Mouse (Mus musculus): ENCODE results near the gene Eif1ad.

Eif1ad gene

DNA sequence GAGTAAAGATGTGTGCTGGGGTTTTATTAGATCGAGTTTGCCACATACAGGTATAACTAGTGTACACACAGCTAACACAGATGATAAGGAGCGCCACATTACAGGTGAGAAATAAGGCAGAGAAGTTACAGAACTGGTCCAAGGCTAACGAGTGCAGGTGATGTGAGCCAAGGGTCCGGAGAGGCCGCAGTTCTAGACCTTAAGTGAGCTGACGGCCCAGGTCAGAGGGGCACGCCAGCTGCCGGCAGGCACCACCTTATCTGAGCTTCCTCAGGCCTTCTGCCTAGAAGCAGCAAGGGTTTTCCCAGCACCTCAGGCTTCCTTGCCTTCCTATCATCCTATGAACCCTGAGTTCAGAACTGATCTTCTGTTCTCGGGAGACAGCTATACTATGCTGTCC is 53.1 kb downstream of the Eif1ad start:
- DNase-seq (ENCODE audit: low spot score): no peak

DNA sequence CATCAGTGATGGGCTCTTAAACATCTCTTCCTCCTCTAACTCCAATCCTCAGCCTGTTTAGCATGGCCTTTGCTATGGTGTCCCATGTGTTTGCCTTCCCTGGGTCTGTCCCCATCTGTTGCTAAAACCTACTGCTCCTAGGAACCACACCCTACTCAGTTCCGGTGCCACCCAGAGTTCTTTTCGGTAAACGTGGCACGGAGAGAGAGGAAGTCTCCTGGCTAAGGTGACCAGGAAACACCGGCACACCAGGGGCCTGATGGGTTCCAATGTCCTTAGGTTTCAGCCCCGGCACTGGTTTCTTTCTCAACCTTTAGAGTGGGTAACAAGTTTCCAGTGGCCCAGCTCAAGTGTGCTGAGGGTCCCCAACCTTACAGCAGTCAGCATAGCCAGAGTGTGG is 54.0 kb downstream of the Eif1ad start:
- DNase-seq (ENCODE audit: low spot score): no peak
